In genomic region chr9:75163650-75164049, GRCm38 (mm10) we compare ENCODE assay signal across 19 mouse cellular contexts.
A peak's percentile ranks its signal among the peaks of the same experiment; 100 is the strongest.
DNase-seq lines count a peak whose midpoint lies in the region; ATAC-seq and TF ChIP-seq lines count a peak whose summit lies in the region.
"Had no signal": no experiment of that assay in that cellular context is flagged by ENCODE, and none has a peak within 500 bp of the region (broad histone marks: within the 10 kb centered on the region; RNA-seq: fewer than 3 reads in every experiment).

No protein-coding gene starts in this region.

- intact Hi-C loops in gastrocnemius, postnatal 14 days (cut with DNase I; ENCODE audit: low total_unique reads) = no loop called here
- intact Hi-C loops in heart, postnatal 10 days (cut with DNase I) = no loop called here

- no peak for TF ChIP-seq CTCF in cerebellum, adult 2 months (IDR thresholded peaks at IDR 0.05; ENCODE audit: borderline replicate concordance, insufficient read depth, low read depth, low read length)

- H3K4me3 ChIP-seq in cerebellum, adult 2 months (replicated peaks; ENCODE audit: insufficient read depth, low read depth, low read length) = no peak overlapping the region
- H3K4me3 ChIP-seq: forebrain, embryonic 13.5 days; kidney, embryonic 15.5 days; limb, embryonic 12.5 days; liver, embryonic 12.5 days; neural tube, embryonic 15.5 days; stomach, embryonic 15.5 days had no signal

- H3K27me3 ChIP-seq in cerebellum, adult 2 months (ENCODE audit: control insufficient read depth, insufficient read depth, low read length) = no peaks in the 10 kb centered on the region
- H3K27me3 ChIP-seq: forebrain, embryonic 13.5 days; kidney, embryonic 15.5 days; limb, embryonic 12.5 days; liver, embryonic 12.5 days; neural tube, embryonic 15.5 days; stomach, embryonic 15.5 days had no signal

- no peak overlapping the region for H3K27ac ChIP-seq in cerebellum, adult 2 months (ENCODE audit: insufficient read depth, low read length)
- H3K27ac ChIP-seq: forebrain, embryonic 13.5 days; hindbrain, postnatal 0 days; kidney, embryonic 15.5 days; limb, embryonic 12.5 days; liver, embryonic 12.5 days; neural tube, embryonic 15.5 days; stomach, embryonic 15.5 days had no signal

- TF ChIP-seq POLR2A in cerebellum, adult 2 months (IDR thresholded peaks at IDR 0.05; ENCODE audit: borderline replicate concordance, insufficient read depth, low read length) = no peak

- H3K4me1 ChIP-seq in cerebellum, adult 2 months (ENCODE audit: control insufficient read depth, insufficient read depth, low read length) = no peaks in the 10 kb centered on the region
- H3K4me1 ChIP-seq: forebrain, embryonic 13.5 days; kidney, embryonic 15.5 days; limb, embryonic 12.5 days; liver, embryonic 12.5 days; neural tube, embryonic 15.5 days; stomach, embryonic 15.5 days had no signal

- peak; percentile 32 for DNase-seq in gastrocnemius, adult 18-20 months (ENCODE audit: low spot score)
- no peak for DNase-seq in gastrocnemius, postnatal 14 days
- peak; percentile 50 to 80 for DNase-seq in cerebellum, adult 2 months
- peak; percentile 57 for DNase-seq in cerebellum, adult 9-11 months
- DNase-seq in heart, postnatal 10 days = peak; percentile 44 to 49
- no peak for DNase-seq in ovary, postnatal 14 days (ENCODE audit: low spot score)
- DNase-seq: adrenal gland, postnatal 25 days; gastrocnemius, postnatal 10 days; lung, adult 2 months; lung, postnatal 14 days had no signal

- no peak for ATAC-seq in frontal cortex, adult (ENCODE audit: low TSS enrichment)
- ATAC-seq: forebrain, embryonic 13.5 days; hindbrain, postnatal 0 days; intestine, postnatal 0 days; liver, embryonic 12.5 days had no signal

Comparison
In these comparisons a context has a peak if more than half of its experiments do, and no peak if none do; other contexts are left out.
1. DNase-seq: peak in gastrocnemius, adult 18-20 months (single experiment), cerebellum, adult 2 months (2 of 2), cerebellum, adult 9-11 months (single experiment) and heart, postnatal 10 days (2 of 2); none in gastrocnemius, postnatal 14 days (single experiment) and ovary, postnatal 14 days (single experiment).